Mouse (Mus musculus) stomach, embryonic 15.5 days (tissue): ENCODE measurements around the gene Iqce. TPM values are rescaled to one million over a fixed set of nuclear protein-coding genes. Genes with fewer than 3 reads are reported as not detected.

Source experiments
- ATAC-seq: fragments of 200-750 bp; cut with Nextera tagmentation; 2 replicates; pipeline ENCODE4 v1.8.0; 2017; ENCODE audit warnings: low read depth, moderate number of reproducible peaks, moderate TSS enrichment; ENCODE audit not compliant: insufficient read depth, low FRiP score
- H3K27ac ChIP-seq: fragments of 300-500 bp; sonication (generic); 2 replicates; pipeline ENCODE4 v1.5.1; 2015; ENCODE audit warnings: mild to moderate bottlenecking, inconsistent platforms
- H3K27me3 ChIP-seq: fragments of 300-500 bp; sonication (generic); replicated peaks from 2 replicates; pipeline ENCODE4 v1.6.1; 2015; ENCODE audit warnings: inconsistent platforms
- H3K36me3 ChIP-seq: fragments of 300-500 bp; sonication (generic); 2 replicates; pipeline ENCODE4 v1.6.1; 2015; ENCODE audit warnings: inconsistent platforms
- H3K4me1 ChIP-seq: fragments of 300-500 bp; sonication (generic); 2 replicates; pipeline ENCODE4 v1.6.1; 2015; ENCODE audit warnings: inconsistent platforms
- H3K4me2 ChIP-seq: fragments of 300-500 bp; sonication (generic); 2 replicates; pipeline ENCODE4 v1.6.1; 2015; ENCODE audit warnings: mild to moderate bottlenecking, inconsistent platforms
- H3K4me3 ChIP-seq: fragments of 300-500 bp; sonication (generic); replicated peaks from 2 replicates; pipeline ENCODE4 v1.5.1; 2015; ENCODE audit warnings: inconsistent platforms
- H3K9ac ChIP-seq: fragments of 300-500 bp; sonication (generic); 2 replicates; pipeline ENCODE4 v1.6.1; 2015; ENCODE audit warnings: inconsistent platforms
- H3K9me3 ChIP-seq: fragments of 300-500 bp; sonication (generic); 2 replicates; pipeline ENCODE4 v1.6.1; 2016; ENCODE audit warnings: inconsistent platforms
- WGBS: fragments of 180-500 bp; shearing (Covaris S2); methylation state at CpG from one replicate; pipeline ENCODE4 v1.1.7; 2015; 5-methylcytosine and 5-hydroxymethylcytosine counted together
- polyA plus RNA-seq: library from polyadenylated mRNA; unstranded; fragments of >200 nt; fragmentation: Nextera tagmentation; extraction: Ambion mirVana; gene quantifications from 2 replicates; pipeline ENCODE4 v1.2.1, GENCODE M21; 2015

Gene Iqce
- polyA plus RNA-seq, 1 experiment from 2014 or later: 20.3 TPM

DNA sequence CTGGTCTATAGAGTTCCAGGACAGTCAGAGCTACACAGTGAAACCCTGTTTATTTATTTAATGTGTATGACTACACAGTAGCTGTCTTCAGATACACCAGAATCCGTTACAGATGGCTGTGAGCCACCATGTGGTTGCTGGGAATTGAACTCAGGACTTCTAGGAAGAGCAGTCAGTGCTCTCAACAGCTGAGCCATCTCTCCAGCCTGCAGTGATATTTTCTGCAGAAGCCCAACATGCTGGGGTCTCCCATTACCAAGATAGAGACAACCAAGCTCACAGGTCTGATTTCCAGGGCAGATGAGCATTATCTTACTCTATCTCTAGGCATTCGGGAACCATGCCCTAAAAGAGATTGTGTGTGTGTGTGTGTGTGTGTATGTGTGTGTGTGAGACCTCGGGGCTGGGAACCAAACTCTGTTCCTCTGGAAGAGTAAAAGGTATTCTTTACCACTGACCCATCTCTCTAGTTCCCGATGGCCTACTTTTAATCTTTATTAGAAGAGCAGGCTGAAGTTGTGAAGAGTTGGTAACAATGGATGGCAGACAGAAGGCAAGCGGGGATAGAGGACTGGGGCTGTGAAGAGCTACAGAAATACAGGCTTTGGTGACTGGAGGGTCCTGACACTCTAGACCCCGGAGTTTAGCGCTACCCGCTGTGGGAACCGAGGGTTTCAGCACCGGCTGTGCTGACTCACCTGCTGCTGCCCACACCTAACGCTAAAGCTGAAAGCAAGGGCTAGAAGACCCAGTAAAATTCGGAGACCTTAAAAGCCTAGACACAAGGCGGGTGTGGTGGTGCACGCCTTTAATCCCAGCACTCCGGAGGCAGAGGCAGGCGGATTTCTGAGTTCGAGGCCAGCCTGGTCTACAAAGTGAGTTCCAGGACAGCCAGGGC, 1.6 kb upstream of the Iqce start:
- 33% methylated on average over 17 of the region's 17 CpGs for WGBS
- H3K4me2 ChIP-seq: peak overlapping the region; percentile 49
- peaks cover 33% of the 10 kb centered on the region for H3K4me1 ChIP-seq
- no peak for ATAC-seq
- no peaks in the 10 kb centered on the region for H3K27me3 ChIP-seq
- peak overlapping the region; percentile 58 for H3K4me3 ChIP-seq
- peaks cover 6% of the 10 kb centered on the region; the same call in 1 of the 2 replicates for H3K36me3 ChIP-seq
- H3K9ac ChIP-seq: no peak overlapping the region
- H3K27ac ChIP-seq: peak overlapping the region; percentile 93
- no peaks in the 10 kb centered on the region for H3K9me3 ChIP-seq

GRCm38 (mm10) chr5:140702618-140703175, 519 bp upstream of the Iqce start:
- H3K4me3 ChIP-seq: peak overlapping the region; percentile 78
- no peaks in the 10 kb centered on the region for H3K9me3 ChIP-seq
- peaks cover 33% of the 10 kb centered on the region for H3K4me1 ChIP-seq
- peak overlapping the region; percentile 91 for H3K27ac ChIP-seq
- no peaks in the 10 kb centered on the region for H3K27me3 ChIP-seq
- H3K4me2 ChIP-seq: peak overlapping the region; percentile 87
- peak overlapping the region; percentile 85; the same call in 1 of the 2 replicates for H3K9ac ChIP-seq
- H3K36me3 ChIP-seq: peaks cover 3% of the 10 kb centered on the region; the same call in 1 of the 2 replicates
- 61% methylated on average over 19 of the region's 19 CpGs for WGBS
- ATAC-seq: no peak

DNA sequence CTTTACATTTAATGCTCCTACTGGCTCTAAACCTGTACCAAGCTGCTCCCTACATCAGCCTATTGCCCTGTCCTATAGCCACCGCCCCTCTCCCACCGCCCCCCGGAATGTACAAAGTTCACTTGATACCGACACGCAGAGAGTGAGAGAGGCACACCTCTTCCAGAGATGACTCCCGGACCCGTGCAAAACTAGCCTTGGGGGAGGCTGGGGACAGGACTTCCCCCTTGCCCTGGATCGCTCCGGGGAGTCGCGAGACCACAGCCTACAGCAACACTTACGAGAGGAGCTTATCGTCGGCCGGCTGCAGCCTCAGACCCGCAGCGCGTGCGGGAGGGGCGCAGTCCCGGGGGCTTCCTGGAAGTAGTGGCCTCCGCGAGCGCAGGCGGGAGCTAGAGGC, 517 bp downstream of the Iqce start:
- Histone ChIP-seq H3K36me3 (peaks cover 7% of the 10 kb centered on the region; the same call in 1 of the 2 replicates), H3K4me3 (peak overlapping the region; percentile 78), H3K27ac (peak overlapping the region; percentile 91), H3K9me3 (no peaks in the 10 kb centered on the region), H3K4me1 (peaks cover 33% of the 10 kb centered on the region), H3K9ac (peak overlapping the region; percentile 85), H3K27me3 (no peaks in the 10 kb centered on the region), H3K4me2 (peak overlapping the region; percentile 87)
- under 1% methylated on average over 24 of the region's 25 CpGs for WGBS
- ATAC-seq: 0 out of 2 replicates have a peak, but pooled peaks have one; percentile 14

DNA sequence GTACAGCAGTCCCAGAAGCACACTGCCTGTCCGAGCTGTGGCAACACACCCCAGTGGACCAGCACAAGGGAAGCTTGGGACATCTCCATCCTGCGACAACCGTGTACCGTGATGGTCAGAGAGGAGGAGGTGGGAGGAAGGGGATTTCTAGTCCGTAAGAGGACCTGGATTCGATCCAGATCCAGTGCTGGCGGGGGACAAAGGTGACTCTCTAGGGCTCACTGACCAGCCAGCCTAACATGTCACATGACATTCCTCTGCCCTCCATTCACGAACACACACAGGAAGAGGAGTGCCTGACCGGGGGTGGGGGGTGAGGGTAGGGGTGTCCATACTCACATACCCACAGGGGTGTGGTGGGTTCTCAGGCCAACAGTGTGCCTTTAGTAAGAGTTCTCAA, 2.4 kb downstream of the Iqce start:
- no peak overlapping the region for H3K4me2 ChIP-seq
- WGBS: 80% methylated on average over 9 of the region's 9 CpGs
- ATAC-seq: no peak
- H3K4me1 ChIP-seq: peaks cover 25% of the 10 kb centered on the region
- no peak overlapping the region for H3K27ac ChIP-seq
- no peaks in the 10 kb centered on the region for H3K9me3 ChIP-seq
- no peak overlapping the region for H3K9ac ChIP-seq
- H3K36me3 ChIP-seq: peaks cover 15% of the 10 kb centered on the region
- H3K27me3 ChIP-seq: no peaks in the 10 kb centered on the region
- no peak overlapping the region for H3K4me3 ChIP-seq

GRCm38 (mm10) chr5:140695987-140696386, 6.2 kb downstream of the Iqce start:
- H3K27ac ChIP-seq: no peak overlapping the region

GRCm38 (mm10) chr5:140688434-140688833, 13.7 kb downstream of the Iqce start:
- Histone ChIP-seq H3K4me1 (no peaks in the 10 kb centered on the region), H3K27me3 (no peaks in the 10 kb centered on the region), H3K9me3 (no peaks in the 10 kb centered on the region), H3K4me2 (no peak overlapping the region), H3K4me3 (no peak overlapping the region), H3K27ac (no peak overlapping the region), H3K9ac (no peak overlapping the region), H3K36me3 (peaks cover 23% of the 10 kb centered on the region)
- ATAC-seq: no peak
- 76% methylated on average over 3 of the region's 3 CpGs for WGBS

More at GRCm38 (mm10) chr5:140695987-140696386, 6.2 kb downstream of the Iqce start:
- Histone ChIP-seq H3K4me2 (no peak overlapping the region), H3K9me3 (no peaks in the 10 kb centered on the region), H3K36me3 (peaks cover 24% of the 10 kb centered on the region), H3K27me3 (no peaks in the 10 kb centered on the region), H3K4me1 (0 out of 2 replicates have a peak, but pooled peaks cover under 1% of the 10 kb centered on the region), H3K4me3 (no peak overlapping the region), H3K9ac (no peak overlapping the region)
- 81% methylated on average over 7 of the region's 7 CpGs for WGBS
- no peak for ATAC-seq

DNA sequence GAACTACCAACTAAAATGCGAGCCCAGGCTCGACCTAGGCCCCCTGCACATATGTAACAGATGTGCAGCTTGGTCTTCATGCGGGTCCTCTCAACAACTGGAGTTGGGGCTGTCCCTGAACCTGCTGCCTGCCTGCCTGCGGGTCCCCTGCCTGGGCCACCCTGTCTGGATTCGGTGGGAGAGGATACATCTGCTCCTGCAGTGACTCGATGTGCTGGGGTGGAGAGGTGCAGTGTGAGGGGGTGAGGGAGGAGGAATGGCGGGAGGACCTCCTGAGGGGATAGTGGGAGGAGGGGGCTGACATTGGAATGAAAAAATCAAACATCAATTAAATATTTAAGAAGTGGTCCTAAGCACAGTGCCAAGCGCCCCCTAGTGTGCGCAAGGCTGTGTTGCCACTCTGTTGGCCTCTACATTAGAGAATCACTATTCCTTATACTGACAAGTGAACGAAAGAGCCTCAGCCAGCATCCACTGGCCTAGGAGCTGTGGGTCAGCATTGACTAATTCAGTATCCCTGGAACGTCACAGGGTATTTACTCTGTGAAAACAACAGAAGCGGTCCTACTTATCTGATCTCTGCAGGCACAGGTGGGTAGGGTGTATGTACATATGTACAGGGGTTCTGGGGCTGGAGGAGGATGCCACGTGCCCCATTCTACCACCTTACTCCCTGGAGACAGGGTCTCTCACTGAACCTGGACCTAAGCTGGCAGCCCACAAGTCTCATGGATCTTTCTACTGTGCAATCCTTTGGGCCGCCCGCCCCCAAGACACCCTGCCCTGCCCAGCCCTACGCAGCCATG, 17.6 kb downstream of the Iqce start:
- Histone ChIP-seq H3K9me3 (no peaks in the 10 kb centered on the region), H3K4me2 (no peak overlapping the region), H3K27me3 (no peaks in the 10 kb centered on the region), H3K9ac (no peak overlapping the region), H3K4me3 (no peak overlapping the region), H3K36me3 (peaks cover 13% of the 10 kb centered on the region), H3K27ac (no peak overlapping the region), H3K4me1 (no peaks in the 10 kb centered on the region)
- WGBS: 56% methylated on average over 16 of the region's 16 CpGs
- no peak for ATAC-seq

GRCm38 (mm10) chr5:140682113-140682512, 20.1 kb downstream of the Iqce start:
- H3K4me1 ChIP-seq: no peaks in the 10 kb centered on the region

GRCm38 (mm10) chr5:140680950-140681349, 21.2 kb downstream of the Iqce start:
- no peak overlapping the region for H3K4me2 ChIP-seq
- no peak overlapping the region for H3K9ac ChIP-seq
- H3K9me3 ChIP-seq: no peaks in the 10 kb centered on the region
- no peak overlapping the region for H3K27ac ChIP-seq
- WGBS: 74% methylated on average over 1 of the region's 1 CpGs
- H3K4me1 ChIP-seq: no peaks in the 10 kb centered on the region
- H3K4me3 ChIP-seq: no peak overlapping the region
- H3K27me3 ChIP-seq: no peaks in the 10 kb centered on the region
- no peak for ATAC-seq
- H3K36me3 ChIP-seq: peaks cover 12% of the 10 kb centered on the region; the same call in 1 of the 2 replicates

More at GRCm38 (mm10) chr5:140682113-140682512, 20.1 kb downstream of the Iqce start:
- no peak overlapping the region for H3K4me2 ChIP-seq
- no peak for ATAC-seq
- 89% methylated on average over 6 of the region's 6 CpGs for WGBS
- no peak overlapping the region for H3K4me3 ChIP-seq
- no peaks in the 10 kb centered on the region for H3K9me3 ChIP-seq
- H3K9ac ChIP-seq: no peak overlapping the region
- H3K27ac ChIP-seq: no peak overlapping the region
- peaks cover 11% of the 10 kb centered on the region; the same call in 1 of the 2 replicates for H3K36me3 ChIP-seq
- no peaks in the 10 kb centered on the region for H3K27me3 ChIP-seq

GRCm38 (mm10) chr5:140680051-140680450, 22.1 kb downstream of the Iqce start:
- no peak for ATAC-seq

GRCm38 (mm10) chr5:140677137-140677536, 25.0 kb downstream of the Iqce start:
- no peak for ATAC-seq
- WGBS: 87% methylated on average over 6 of the region's 6 CpGs
- no peak overlapping the region for H3K27ac ChIP-seq
- H3K9me3 ChIP-seq: no peaks in the 10 kb centered on the region
- no peaks in the 10 kb centered on the region for H3K4me1 ChIP-seq
- no peak overlapping the region for H3K4me2 ChIP-seq
- H3K9ac ChIP-seq: no peak overlapping the region
- H3K27me3 ChIP-seq: no peaks in the 10 kb centered on the region
- H3K4me3 ChIP-seq: no peak overlapping the region
- H3K36me3 ChIP-seq: peaks cover 16% of the 10 kb centered on the region; the same call in 1 of the 2 replicates

More at GRCm38 (mm10) chr5:140680051-140680450, 22.1 kb downstream of the Iqce start:
- Histone ChIP-seq H3K4me1 (no peaks in the 10 kb centered on the region), H3K36me3 (peaks cover 13% of the 10 kb centered on the region; the same call in 1 of the 2 replicates), H3K27ac (no peak overlapping the region), H3K9ac (no peak overlapping the region), H3K4me2 (no peak overlapping the region), H3K27me3 (no peaks in the 10 kb centered on the region), H3K9me3 (no peaks in the 10 kb centered on the region), H3K4me3 (no peak overlapping the region)
- WGBS: 93% methylated on average over 6 of the region's 6 CpGs
